ENCODE assay signal across 18 mouse cellular contexts in the genomic region with DNA sequence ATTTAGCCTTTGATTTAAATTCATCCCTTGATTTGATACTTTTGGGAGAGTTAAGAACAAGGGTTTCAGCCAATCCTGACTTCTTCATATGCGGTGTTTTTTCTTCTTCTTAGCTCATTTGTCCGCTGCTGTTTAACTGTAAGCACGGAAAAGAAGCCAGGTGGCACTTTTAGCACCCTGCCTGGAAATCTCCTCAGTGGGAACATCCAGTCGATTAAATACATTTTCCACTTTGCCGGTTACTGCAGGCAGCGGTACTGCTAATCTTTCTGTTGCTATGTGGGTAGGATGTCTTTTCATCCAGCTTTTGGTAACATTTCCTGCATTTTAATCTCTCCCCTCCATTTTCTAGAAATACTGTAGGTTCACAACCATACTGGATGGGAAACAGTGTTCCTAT. TPM values are rescaled to one million over a fixed set of nuclear protein-coding genes. Genes with fewer than 3 reads are reported as not detected.
DNase-seq lines count a peak whose midpoint lies in the region; ATAC-seq lines count a peak whose summit lies in the region.
"Had no signal": no experiment of that assay in that cellular context is flagged by ENCODE, and none has a peak within 500 bp of the region (broad histone marks: within the 10 kb centered on the region; RNA-seq: fewer than 3 reads in every experiment).

No protein-coding gene starts in this region.

- no peak overlapping the region for H3K27ac ChIP-seq in hindbrain, embryonic 16.5 days (ENCODE audit: low read depth, low read length)
- H3K27ac ChIP-seq in hindbrain, embryonic 12.5 days = no peak overlapping the region
- H3K27ac ChIP-seq: embryonic facial prominence, embryonic 10.5 days; intestine, embryonic 15.5 days had no signal

- DNase-seq in brain, adult 2 months (ENCODE audit: low read depth, low spot score) = peak; percentile 85
- DNase-seq in frontal cortex, postnatal 10 days (ENCODE audit: low spot score in 2 of 2) = peak; percentile 39 to 49
- peak; percentile 45 to 66 for DNase-seq in left cerebral cortex, postnatal 36 days (ENCODE audit: low spot score in 2 of 2)
- DNase-seq in kidney, adult 18-20 months = no peak
- DNase-seq in thymus, postnatal 0 days (ENCODE audit: low spot score) = no peak
- no peak for DNase-seq in lung, postnatal 25 days (ENCODE audit: low spot score)
- DNase-seq: cerebellum, adult 9-10 months; heart, adult 18-20 months; kidney, postnatal 25 days had no signal

- no peaks in the 10 kb centered on the region for H3K36me3 ChIP-seq in hindbrain, embryonic 16.5 days (ENCODE audit: control insufficient read depth, insufficient read depth, low read length)
- no peaks in the 10 kb centered on the region for H3K36me3 ChIP-seq in hindbrain, embryonic 12.5 days
- H3K36me3 ChIP-seq: embryonic facial prominence, embryonic 10.5 days; intestine, embryonic 15.5 days had no signal

- H3K9me3 ChIP-seq in hindbrain, embryonic 16.5 days (ENCODE audit: control insufficient read depth, low read length) = no peaks in the 10 kb centered on the region
- no peaks in the 10 kb centered on the region for H3K9me3 ChIP-seq in hindbrain, embryonic 12.5 days (replicated peaks)
- H3K9me3 ChIP-seq: embryonic facial prominence, embryonic 10.5 days; intestine, embryonic 15.5 days had no signal

- WGBS in hindbrain, embryonic 16.5 days = 64% methylated on average over 6 of the region's 6 CpGs
- WGBS in hindbrain, embryonic 12.5 days = 87% methylated on average over 6 of the region's 6 CpGs

- peaks cover 3% of the 10 kb centered on the region; the same call in 1 of the 2 replicates for H3K4me1 ChIP-seq in hindbrain, embryonic 16.5 days (ENCODE audit: control insufficient read depth, insufficient read depth, low read depth, low read length)
- peaks cover 1% of the 10 kb centered on the region; the same call in 1 of the 2 replicates for H3K4me1 ChIP-seq in hindbrain, embryonic 12.5 days
- H3K4me1 ChIP-seq: embryonic facial prominence, embryonic 10.5 days; intestine, embryonic 15.5 days had no signal

- no peak overlapping the region for H3K4me3 ChIP-seq in hindbrain, embryonic 16.5 days (ENCODE audit: low read length)
- H3K4me3 ChIP-seq in hindbrain, embryonic 12.5 days = no peak overlapping the region
- H3K4me3 ChIP-seq: embryonic facial prominence, embryonic 10.5 days; intestine, embryonic 15.5 days had no signal

- peak; percentile 71; the same call in 1 of the 2 replicates for ATAC-seq in hindbrain, embryonic 16.5 days
- no peak for ATAC-seq in hindbrain, embryonic 12.5 days (ENCODE audit: low FRiP score)
- ATAC-seq: intestine, embryonic 15.5 days had no signal

- H3K27me3 ChIP-seq in hindbrain, embryonic 16.5 days (replicated peaks; ENCODE audit: control insufficient read depth, insufficient read depth, low read length) = no peaks in the 10 kb centered on the region
- H3K27me3 ChIP-seq in hindbrain, embryonic 12.5 days = peaks cover 8% of the 10 kb centered on the region
- H3K27me3 ChIP-seq: intestine, embryonic 15.5 days had no signal

- H3K9ac ChIP-seq in hindbrain, embryonic 16.5 days (ENCODE audit: low read depth, low read length) = no peak overlapping the region
- H3K9ac ChIP-seq in hindbrain, embryonic 12.5 days = no peak overlapping the region
- H3K9ac ChIP-seq: intestine, embryonic 15.5 days had no signal

- no peak overlapping the region for H3K4me2 ChIP-seq in hindbrain, embryonic 16.5 days (ENCODE audit: low read length)
- no peak overlapping the region for H3K4me2 ChIP-seq in hindbrain, embryonic 12.5 days (replicated peaks)
- H3K4me2 ChIP-seq: intestine, embryonic 15.5 days; liver, embryonic 11.5 days had no signal

- intact Hi-C loops in left cerebral cortex, postnatal 36 days (cut with DNase I) = no loop called here

RNA-seq across cellular contexts. Expression of gene Palmd, which starts 38.6 kb away (rescaled TPM):
- 9.6 and 10.7 TPM in 2 replicates for polyA plus RNA-seq in hindbrain, embryonic 16.5 days (2015; fragmentation: Nextera tagmentation; extraction: Ambion mirVana)
- 6.9 and 8.9 TPM in 2 replicates for polyA plus RNA-seq in hindbrain, embryonic 12.5 days (2016; fragmentation: Nextera tagmentation; extraction: Ambion mirVana)
- 10 to 100 TPM; 17.7 to 28.7 TPM for total RNA-seq in left cerebral cortex, postnatal 36 days (2021)
- 2.4 and 2.5 TPM in 2 replicates for polyA plus RNA-seq in thymus, postnatal 0 days (2015; fragmentation: Nextera tagmentation; extraction: Ambion mirVana)
- total RNA-seq: MEL had no signal

RNA-seq across cellular contexts. Expression of gene 4930455H04Rik, which starts 39.3 kb away (rescaled TPM):
- not detected in 2 replicates for polyA plus RNA-seq in hindbrain, embryonic 16.5 days (2015; fragmentation: Nextera tagmentation; extraction: Ambion mirVana)
- not detected in 2 replicates for polyA plus RNA-seq in hindbrain, embryonic 12.5 days (2016; fragmentation: Nextera tagmentation; extraction: Ambion mirVana)
- not detected for total RNA-seq in left cerebral cortex, postnatal 36 days (2021)
- not detected in 2 replicates for polyA plus RNA-seq in thymus, postnatal 0 days (2015; fragmentation: Nextera tagmentation; extraction: Ambion mirVana)
- total RNA-seq: adrenal gland, postnatal 4 days; heart, postnatal 25 days; MEL had no signal
- polyA plus RNA-seq: embryonic facial prominence, embryonic 10.5 days; intestine, embryonic 15.5 days; liver, embryonic 11.5 days; lung, embryonic 16.5 days had no signal

Comparison
In these comparisons a context has a peak if more than half of its experiments do, and no peak if none do; other contexts are left out.
1. DNase-seq: peak in brain, adult 2 months (single experiment), frontal cortex, postnatal 10 days (2 of 2) and left cerebral cortex, postnatal 36 days (2 of 2); none in kidney, adult 18-20 months (single experiment), thymus, postnatal 0 days (single experiment) and lung, postnatal 25 days (single experiment).